Mouse (Mus musculus) left cerebral cortex, adult 9 months (tissue): Measurements from ENCODE around the gene Pmel.

Source experiments
- DNase-seq, 2 experiments: peaks; one replicate each; pipeline ENCODE4 v3.0.0; 2022; ENCODE audit warnings: low spot score in 2 of 2

Pmel gene

DNA sequence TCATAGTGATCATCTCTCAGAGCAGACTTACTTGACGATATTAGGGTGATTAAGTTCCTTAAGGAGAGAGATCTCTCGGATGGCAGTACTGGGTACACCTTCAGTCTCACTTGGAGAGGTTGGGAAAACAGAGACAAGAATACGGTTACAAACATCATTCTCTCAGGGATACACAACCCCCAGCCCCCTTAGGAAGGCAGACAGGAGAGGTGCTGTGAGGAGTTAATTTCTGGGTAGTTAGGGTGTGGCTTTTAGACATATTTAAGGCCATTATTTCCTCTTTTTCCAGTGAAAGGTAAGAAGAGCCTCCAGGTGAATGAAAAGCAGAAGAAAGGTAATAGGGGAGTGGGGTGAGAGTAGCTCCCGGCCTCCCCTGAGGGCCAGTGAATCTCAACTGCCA lies at the start of gene Pmel:
Gene Pmel (plus strand): TSS at position 301 of the 400 bp plus-strand sequence.
- no peak for DNase-seq

DNA sequence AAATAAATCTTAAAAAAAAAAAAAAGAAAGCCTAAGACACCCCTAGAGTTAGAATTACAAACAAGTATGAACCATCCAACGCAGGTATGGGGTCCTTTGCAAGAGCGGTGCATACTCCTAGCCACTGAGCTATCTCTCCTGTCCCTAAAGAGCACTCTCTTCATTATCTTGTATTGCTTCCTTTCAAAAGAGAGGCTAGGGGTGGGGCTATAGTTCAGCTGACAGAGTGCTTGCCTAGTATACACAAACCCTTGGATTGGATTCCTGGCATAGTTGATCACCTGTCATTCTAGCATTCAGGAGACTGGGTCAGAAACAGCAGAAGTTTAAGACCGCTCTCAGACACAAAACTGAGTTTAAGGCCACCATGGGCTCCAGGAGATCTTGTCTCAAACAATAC lies 48.7 kb upstream of the Pmel start:
- DNase-seq, result no peak

- DNase-seq, result no peak
Measured at GRCm38 (mm10) chr10:128656731-128657130, 47.3 kb upstream of the Pmel start.

DNA sequence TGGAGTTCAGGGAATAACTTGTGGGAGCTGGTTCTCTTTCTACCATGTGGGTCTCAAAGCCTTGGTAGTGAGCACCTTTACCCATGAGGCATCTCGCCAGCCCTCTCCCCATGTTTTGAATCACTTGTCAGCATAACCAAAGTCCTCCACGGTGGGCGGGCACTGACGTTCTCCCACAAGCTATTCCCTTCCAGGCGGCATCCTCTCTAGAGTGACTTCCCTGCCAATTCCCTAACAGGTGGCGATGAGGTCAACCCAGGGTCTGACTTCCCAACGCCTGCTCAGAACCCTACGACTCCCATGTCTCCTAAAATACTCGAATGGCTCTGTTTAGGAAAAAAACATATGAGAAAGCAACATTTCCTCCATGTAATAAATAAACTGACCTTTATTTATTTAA lies 46.2 kb upstream of the Pmel start:
- DNase-seq, result no peak

DNA sequence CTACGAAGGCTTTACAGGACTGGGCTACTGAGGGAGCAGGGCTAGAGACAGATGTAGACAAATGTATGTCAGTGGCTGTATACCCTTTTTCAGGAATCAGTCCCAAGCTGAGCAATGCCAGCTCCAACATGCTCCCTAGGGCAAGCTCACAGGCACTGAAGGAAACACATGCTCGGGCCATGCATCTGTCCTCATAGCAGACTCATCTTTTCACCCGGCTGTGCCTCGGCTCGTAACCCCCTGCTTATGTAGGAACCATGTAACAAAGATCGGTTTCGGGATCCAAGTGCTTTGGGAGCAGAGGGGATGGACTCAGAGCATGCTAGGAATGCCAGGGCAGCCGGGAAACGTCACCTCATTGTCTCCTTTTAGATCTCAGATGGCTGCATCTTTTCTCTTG lies 44.5 kb upstream of the Pmel start:
- no peak for DNase-seq

DNA sequence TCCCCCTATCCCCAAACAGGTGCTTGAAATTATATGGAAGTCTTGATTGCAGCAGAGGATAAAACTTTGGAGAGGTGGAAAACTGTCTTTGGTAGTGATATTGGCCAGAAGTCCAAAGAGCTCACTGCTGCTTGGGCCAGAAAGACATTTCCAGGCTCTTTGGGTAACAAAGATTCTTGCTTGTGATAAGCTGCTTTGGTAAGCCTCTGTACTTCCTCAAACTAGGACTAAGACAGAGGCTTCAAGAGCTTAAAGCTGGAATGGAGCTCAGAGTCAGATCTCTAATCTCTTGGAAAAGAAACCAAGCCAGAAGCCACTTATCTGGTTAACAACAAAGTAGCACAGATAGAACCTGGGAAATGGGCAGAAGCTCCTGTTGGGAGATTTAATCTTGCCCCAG lies 41.5 kb upstream of the Pmel start:
- no peak for DNase-seq

GRCm38 (mm10) chr10:128663441-128664220 lies 40.4 kb upstream of the Pmel start:
- DNase-seq, result no peak

DNA sequence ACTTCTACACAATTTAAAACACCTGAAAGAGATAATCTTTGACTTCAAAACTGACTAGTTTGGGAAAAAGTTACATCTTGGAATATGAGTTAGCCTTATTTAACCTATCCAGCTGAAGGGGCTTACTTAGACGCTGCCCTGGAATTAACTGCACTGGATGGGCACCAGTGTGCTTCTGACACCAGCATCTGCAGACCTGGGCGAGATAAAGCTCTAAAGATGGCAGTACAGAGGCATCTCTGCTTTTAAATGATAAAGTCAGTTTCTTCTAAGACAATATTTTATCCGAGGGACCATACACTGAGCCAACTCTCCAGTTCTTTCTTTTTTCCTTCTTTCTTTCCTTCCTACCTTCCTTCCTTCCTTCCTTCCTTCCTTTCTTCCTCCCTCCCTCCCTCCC lies 39.2 kb upstream of the Pmel start:
- DNase-seq, result no peak

GRCm38 (mm10) chr10:128665307-128665706 lies 38.7 kb upstream of the Pmel start:
- no peak for DNase-seq

DNA sequence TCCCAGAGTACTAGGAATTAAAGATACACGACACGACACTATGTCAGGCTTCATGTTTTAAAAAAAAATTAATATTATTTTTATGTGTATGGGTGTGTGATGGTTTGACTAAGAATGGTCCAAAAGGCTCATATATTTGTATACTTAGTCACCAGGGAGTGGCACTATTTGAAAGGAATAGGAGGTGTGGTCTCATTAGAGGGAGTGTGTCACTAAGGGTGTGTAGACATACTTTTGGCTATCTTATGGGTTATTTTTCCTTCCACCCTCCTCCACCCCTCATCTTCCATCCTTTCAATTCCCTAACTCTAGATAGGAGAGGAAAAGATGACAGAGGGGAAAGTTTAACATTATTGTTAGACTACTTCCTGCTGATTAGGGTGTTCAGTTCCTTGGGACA lies 38.2 kb upstream of the Pmel start:
- no peak for DNase-seq

DNA sequence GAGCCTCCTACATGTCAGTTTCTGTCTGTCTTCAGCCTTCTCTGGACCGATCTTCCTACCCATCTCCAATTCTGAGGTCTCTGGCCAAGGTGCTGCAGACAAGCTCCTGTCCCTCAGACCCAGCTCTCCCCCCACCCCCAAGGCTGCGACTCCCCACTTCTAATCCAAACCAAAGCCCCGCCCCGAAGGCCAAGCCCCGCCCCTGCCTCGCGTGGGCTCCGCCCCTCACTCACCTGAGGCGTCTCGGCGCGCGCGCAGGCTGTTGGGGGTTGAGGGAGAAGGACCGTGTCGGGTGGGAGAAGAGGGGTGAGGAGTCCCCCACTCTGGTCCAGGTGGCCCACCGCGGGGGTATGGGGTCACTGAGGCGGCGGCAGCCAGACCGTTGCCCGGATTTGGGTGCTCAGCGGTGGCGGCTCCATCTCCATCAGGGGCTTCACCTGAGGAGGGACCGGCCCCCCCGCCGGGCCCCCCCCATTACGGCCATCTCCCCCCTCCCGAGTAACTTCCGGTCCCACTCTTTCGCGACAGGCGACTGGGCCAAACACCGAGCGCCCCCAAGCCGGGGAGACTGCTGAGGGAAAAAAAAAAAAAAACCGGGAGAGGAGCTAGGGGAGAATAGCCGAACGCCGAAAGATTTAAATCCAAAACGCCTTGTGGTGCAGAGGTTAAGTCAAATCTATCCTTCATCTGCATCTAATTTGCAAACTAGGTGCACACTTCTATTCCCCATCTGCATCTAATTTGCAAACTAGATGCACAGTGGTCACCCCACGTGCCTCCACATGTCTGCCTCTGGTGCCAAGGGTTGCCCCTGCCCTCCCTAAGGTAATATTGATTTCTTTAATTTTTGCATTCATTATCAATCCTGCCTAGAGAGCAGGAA lies 35.0 kb upstream of the Pmel start:
- DNase-seq, result peak in 1 of 2 experiments; percentile 62

- no peak for DNase-seq
Measured at GRCm38 (mm10) chr10:128671148-128671547, 32.8 kb upstream of the Pmel start.

GRCm38 (mm10) chr10:128673763-128674468 lies 30.1 kb upstream of the Pmel start, which contains the start of gene Suox:
Gene Suox, minus strand, starts transcription at chr10:128674073.
- DNase-seq, result peak; percentile 36 to 76

- peak in 1 of 2 experiments; percentile 43 for DNase-seq
Measured at GRCm38 (mm10) chr10:128674469-128675008, 29.5 kb upstream of the Pmel start.

- DNase-seq, result peak in 1 of 2 experiments; percentile 25
Measured at GRCm38 (mm10) chr10:128695411-128695991, 8.5 kb upstream of the Pmel start.

DNA sequence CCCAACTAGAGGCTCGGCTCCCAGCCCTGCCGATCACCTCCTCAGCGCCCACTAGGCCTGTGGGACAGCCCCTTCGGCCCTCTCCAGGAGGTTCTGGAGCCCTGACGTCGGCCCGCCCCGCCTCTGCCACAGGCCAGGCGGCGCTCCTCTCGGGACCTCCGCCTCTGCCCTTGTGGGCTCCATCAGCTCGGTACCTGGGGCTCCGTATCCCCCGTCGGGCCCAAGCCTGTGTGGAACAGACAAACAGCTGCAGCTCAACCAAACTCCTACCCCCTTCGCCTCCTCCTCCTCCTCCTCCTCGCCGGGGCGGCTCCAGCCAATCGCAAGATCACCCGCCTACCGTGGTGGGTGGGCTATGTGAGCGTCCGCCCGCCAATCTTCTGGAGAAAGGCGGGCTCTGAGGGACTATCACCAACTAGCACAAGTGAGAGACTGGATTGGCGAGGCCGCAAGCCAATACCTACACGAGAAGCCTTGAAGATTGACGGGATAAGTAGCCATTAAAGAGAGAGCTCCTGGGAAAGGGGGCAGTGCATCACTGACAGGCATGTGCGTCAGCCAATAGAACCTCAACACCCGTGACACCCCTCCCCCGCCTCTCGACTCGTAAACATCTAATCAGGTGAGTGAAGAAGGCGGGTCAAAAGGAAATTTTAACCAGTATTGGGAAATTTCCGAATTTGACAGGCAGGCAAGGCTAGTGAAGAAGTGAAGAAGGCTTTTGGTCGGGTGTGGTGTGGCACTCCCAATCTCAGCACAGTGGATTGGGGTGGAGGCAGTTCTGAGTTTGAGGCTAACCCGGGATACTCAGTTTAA lies 7.8 kb upstream of the Pmel start, which contains the start of gene Rab5b:
Gene Rab5b (minus strand): TSS at position 273 of the 816 bp plus-strand sequence.
- DNase-seq, result peak; percentile 100

DNA sequence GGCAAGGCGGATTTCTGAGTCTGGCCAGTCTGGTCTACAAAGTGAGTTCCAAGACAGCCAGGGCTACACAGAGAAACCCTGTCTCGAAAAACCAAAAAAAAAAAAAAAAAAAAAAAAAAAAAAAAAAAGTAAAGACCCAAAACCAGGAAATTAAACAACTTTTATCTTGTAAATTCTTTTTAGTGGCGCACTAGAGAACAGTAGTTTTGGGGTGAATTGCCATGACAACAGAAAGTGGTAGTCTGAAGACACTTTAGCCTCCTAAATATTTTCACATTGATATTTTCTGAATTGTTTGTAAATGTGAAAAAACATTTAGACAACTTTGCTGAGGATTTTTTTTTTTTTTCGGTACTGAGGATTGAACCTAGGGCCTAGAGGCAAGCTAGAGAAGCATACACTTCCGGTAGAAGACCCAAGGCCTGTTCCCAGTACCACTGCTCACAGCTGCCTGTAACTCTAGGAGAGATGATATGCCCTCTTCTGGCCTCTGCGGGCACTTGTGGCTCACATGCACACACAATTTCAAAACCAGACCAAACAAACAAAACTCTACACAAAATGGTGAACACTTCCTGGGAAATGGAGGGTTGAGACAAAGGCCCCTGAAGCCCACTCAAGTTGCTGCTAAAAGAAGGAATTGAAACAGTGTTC lies 6.8 kb upstream of the Pmel start:
- no peak for DNase-seq

- no peak for DNase-seq
Measured at GRCm38 (mm10) chr10:128699006-128699405, 5.0 kb upstream of the Pmel start.

GRCm38 (mm10) chr10:128699611-128700010 lies 4.4 kb upstream of the Pmel start:
- no peak for DNase-seq

DNA sequence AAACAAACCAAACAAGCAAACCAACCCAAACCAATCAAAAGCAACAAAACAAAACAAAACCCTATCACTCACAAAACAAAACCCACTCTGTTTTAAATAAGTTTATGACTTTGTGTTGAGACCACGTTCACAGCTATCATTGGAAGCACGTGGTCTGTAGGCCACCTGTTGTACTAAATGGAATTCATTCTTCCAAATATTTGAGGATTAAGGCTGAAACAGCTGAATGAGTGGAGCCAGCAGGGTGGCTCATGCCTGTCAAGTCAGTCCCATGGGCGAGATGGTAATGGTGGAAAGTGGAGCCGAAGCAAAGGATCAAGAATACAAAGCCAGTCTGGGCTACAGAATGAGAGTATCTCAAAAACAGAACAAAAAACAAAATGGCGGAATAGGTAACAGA lies 3.3 kb upstream of the Pmel start:
- DNase-seq, result no peak
